Mouse (Mus musculus): ENCODE measurements at regions not wholly inside any gene's neighbourhood (a gene's known extent, or its start where the extent isn't known, plus 50 kb on each side); places are given as distances from the start of the nearest gene placed in this dataset.

DNA sequence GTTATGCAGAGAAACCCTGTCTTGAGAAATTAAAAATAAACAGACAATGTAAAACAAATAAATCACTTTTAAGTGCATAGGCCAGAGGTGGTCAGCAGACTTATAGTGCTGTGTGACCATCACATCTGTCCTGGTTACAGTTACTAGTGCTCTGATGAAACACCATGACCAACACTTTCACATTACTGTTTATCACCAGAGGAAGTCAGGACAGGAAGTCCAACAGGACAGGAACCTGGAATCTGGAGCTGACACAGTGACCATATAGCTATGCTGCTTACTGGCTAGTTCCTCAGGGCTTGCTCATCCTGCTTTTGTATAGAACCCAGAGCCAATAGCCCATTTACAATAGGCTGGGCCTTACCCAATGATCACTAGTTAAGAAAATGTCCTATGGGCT is 51.0 kb upstream of the Klf13 start:
- TF ChIP-seq CTCF (IDR thresholded peaks at IDR 0.05; ENCODE audit: borderline replicate concordance, control insufficient read depth, extremely low read depth, insufficient read depth, low read length, poor library complexity) = no peak
- no peak for TF ChIP-seq POLR2A (IDR thresholded peaks at IDR 0.05; ENCODE audit: control insufficient read depth, extremely low read depth, insufficient read depth, low read length, poor library complexity)
